In genomic region chr10:18204067-18204466, GRCm38 (mm10) we compare ENCODE assay signal across 18 mouse cellular contexts. TPM values are rescaled to one million over a fixed set of nuclear protein-coding genes. Genes with fewer than 3 reads are reported as not detected.
A peak's percentile ranks its signal among the peaks of the same experiment; 100 is the strongest.
DNase-seq lines count a peak whose midpoint lies in the region; ATAC-seq and TF ChIP-seq lines count a peak whose summit lies in the region.
"Had no signal": no experiment of that assay in that cellular context is flagged by ENCODE, and none has a peak within 500 bp of the region (broad histone marks: within the 10 kb centered on the region; RNA-seq: fewer than 3 reads in every experiment).

No protein-coding gene starts in this region.

- no peaks in the 10 kb centered on the region for H3K9me3 ChIP-seq in lung, embryonic 14.5 days (ENCODE audit: low read depth, low read length)
- H3K9me3 ChIP-seq in embryonic facial prominence, embryonic 11.5 days (replicated peaks; ENCODE audit: control insufficient read depth, low read length): no peaks in the 10 kb centered on the region
- H3K9me3 ChIP-seq in limb, embryonic 11.5 days (ENCODE audit: control insufficient read depth, low read length): no peaks in the 10 kb centered on the region
- no peaks in the 10 kb centered on the region for H3K9me3 ChIP-seq in midbrain, embryonic 11.5 days (ENCODE audit: control insufficient read depth, low read length)
- H3K9me3 ChIP-seq: embryonic facial prominence, embryonic 15.5 days; forebrain, embryonic 13.5 days; limb, embryonic 15.5 days; midbrain, embryonic 12.5 days had no signal

- DNase-seq in cerebellum, postnatal 10 days: peak; percentile 27 to 38
- DNase-seq in lung, embryonic 14.5 days: peak; percentile 51
- no peak for DNase-seq in lung, postnatal 14 days
- DNase-seq in embryonic facial prominence, embryonic 11.5 days (ENCODE audit: low spot score): peak; percentile 33
- DNase-seq in limb, embryonic 11.5 days (ENCODE audit: low spot score): peak; percentile 49
- DNase-seq in midbrain, embryonic 11.5 days (ENCODE audit: low spot score, missing footprints): no peak
- no peak for DNase-seq in thymus, postnatal 25 days
- DNase-seq: adrenal gland, postnatal 14 days; cerebellum, adult 9-11 months; layer of hippocampus, postnatal 36 days had no signal

- no peak for TF ChIP-seq CTCF in lung, embryonic 14.5 days (IDR thresholded peaks at IDR 0.05; ENCODE audit: low read depth)

- WGBS in lung, embryonic 14.5 days: 20% methylated on average over 7 of the region's 7 CpGs
- WGBS in embryonic facial prominence, embryonic 11.5 days: 11% methylated on average over 7 of the region's 7 CpGs
- WGBS in limb, embryonic 11.5 days: 5% methylated on average over 7 of the region's 7 CpGs
- WGBS in midbrain, embryonic 11.5 days: 5% methylated on average over 7 of the region's 7 CpGs

- H3K27ac ChIP-seq in lung, embryonic 14.5 days (ENCODE audit: low read depth): no peak overlapping the region
- no peak overlapping the region for H3K27ac ChIP-seq in embryonic facial prominence, embryonic 11.5 days (replicated peaks; ENCODE audit: low read depth, low read length)
- no peak overlapping the region for H3K27ac ChIP-seq in limb, embryonic 11.5 days (replicated peaks; ENCODE audit: low read depth, low read length)
- H3K27ac ChIP-seq in midbrain, embryonic 11.5 days (ENCODE audit: low read depth, low read length): no peak overlapping the region
- H3K27ac ChIP-seq: embryonic facial prominence, embryonic 15.5 days; forebrain, embryonic 13.5 days; limb, embryonic 15.5 days; midbrain, embryonic 12.5 days had no signal

- no peaks in the 10 kb centered on the region for H3K4me1 ChIP-seq in lung, embryonic 14.5 days (ENCODE audit: insufficient read depth)
- H3K4me1 ChIP-seq in embryonic facial prominence, embryonic 11.5 days (ENCODE audit: control insufficient read depth, insufficient read depth, low read length): no peaks in the 10 kb centered on the region
- H3K4me1 ChIP-seq in limb, embryonic 11.5 days (ENCODE audit: control insufficient read depth, insufficient read depth, low read length): 0 out of 2 replicates have a peak, but pooled peaks cover 2% of the 10 kb centered on the region
- peaks cover 2% of the 10 kb centered on the region; the same call in 1 of the 2 replicates for H3K4me1 ChIP-seq in midbrain, embryonic 11.5 days (ENCODE audit: control insufficient read depth, insufficient read depth, low read length)
- H3K4me1 ChIP-seq: embryonic facial prominence, embryonic 15.5 days; forebrain, embryonic 13.5 days; limb, embryonic 15.5 days had no signal

- no peak overlapping the region for H3K4me3 ChIP-seq in lung, embryonic 14.5 days (ENCODE audit: low read depth, low read length)
- no peak overlapping the region for H3K4me3 ChIP-seq in embryonic facial prominence, embryonic 11.5 days (ENCODE audit: low read depth, low read length)
- H3K4me3 ChIP-seq in limb, embryonic 11.5 days (ENCODE audit: low read depth, low read length): no peak overlapping the region
- H3K4me3 ChIP-seq in midbrain, embryonic 11.5 days (ENCODE audit: low read depth, low read length): no peak overlapping the region
- H3K4me3 ChIP-seq: embryonic facial prominence, embryonic 15.5 days; forebrain, embryonic 13.5 days; limb, embryonic 15.5 days; midbrain, embryonic 12.5 days; myocyte had no signal

- H3K27me3 ChIP-seq in lung, embryonic 14.5 days (ENCODE audit: insufficient read depth, low read length): no peaks in the 10 kb centered on the region
- H3K27me3 ChIP-seq in embryonic facial prominence, embryonic 11.5 days (ENCODE audit: control insufficient read depth, insufficient read depth, low read length): no peaks in the 10 kb centered on the region
- no peaks in the 10 kb centered on the region for H3K27me3 ChIP-seq in limb, embryonic 11.5 days (ENCODE audit: control insufficient read depth, insufficient read depth, low read length)
- no peaks in the 10 kb centered on the region for H3K27me3 ChIP-seq in midbrain, embryonic 11.5 days (ENCODE audit: control insufficient read depth, insufficient read depth, low read length)
- H3K27me3 ChIP-seq: CH12.LX; embryonic facial prominence, embryonic 15.5 days; forebrain, embryonic 13.5 days; limb, embryonic 15.5 days had no signal

- no peak overlapping the region for H3K4me2 ChIP-seq in lung, embryonic 14.5 days
- no peak overlapping the region for H3K4me2 ChIP-seq in embryonic facial prominence, embryonic 11.5 days (ENCODE audit: low read depth, low read length)
- H3K4me2 ChIP-seq in limb, embryonic 11.5 days (ENCODE audit: low read depth, severe bottlenecking): no peak overlapping the region
- H3K4me2 ChIP-seq in midbrain, embryonic 11.5 days: no peak overlapping the region
- H3K4me2 ChIP-seq: embryonic facial prominence, embryonic 15.5 days; forebrain, embryonic 13.5 days; limb, embryonic 15.5 days; midbrain, embryonic 12.5 days had no signal

- no peak for ATAC-seq in cerebellum, adult (ENCODE audit: insufficient number of reproducible peaks, low FRiP score, low TSS enrichment)
- ATAC-seq in lung, embryonic 14.5 days (ENCODE audit: insufficient read depth): no peak
- no peak for ATAC-seq in embryonic facial prominence, embryonic 11.5 days (replicated peaks; ENCODE audit: insufficient number of reproducible peaks, low FRiP score, low TSS enrichment, low read depth)
- ATAC-seq in limb, embryonic 11.5 days (ENCODE audit: insufficient number of reproducible peaks, low FRiP score, low TSS enrichment, low read depth): no peak
- no peak for ATAC-seq in midbrain, embryonic 11.5 days (ENCODE audit: low FRiP score)
- ATAC-seq: forebrain, embryonic 13.5 days; lung, postnatal 0 days had no signal

- no peak overlapping the region for H3K9ac ChIP-seq in lung, embryonic 14.5 days
- H3K9ac ChIP-seq in embryonic facial prominence, embryonic 11.5 days (replicated peaks; ENCODE audit: low read length): no peak overlapping the region
- no peak overlapping the region for H3K9ac ChIP-seq in limb, embryonic 11.5 days (ENCODE audit: low read length)
- H3K9ac ChIP-seq in midbrain, embryonic 11.5 days (ENCODE audit: low read length): no peak overlapping the region
- H3K9ac ChIP-seq: embryonic facial prominence, embryonic 15.5 days; forebrain, embryonic 13.5 days; limb, embryonic 15.5 days; midbrain, embryonic 12.5 days had no signal

- H3K36me3 ChIP-seq in lung, embryonic 14.5 days (ENCODE audit: insufficient read depth): no peaks in the 10 kb centered on the region
- no peaks in the 10 kb centered on the region for H3K36me3 ChIP-seq in embryonic facial prominence, embryonic 11.5 days (replicated peaks; ENCODE audit: control insufficient read depth, insufficient read depth, low read depth, low read length)
- no peaks in the 10 kb centered on the region for H3K36me3 ChIP-seq in limb, embryonic 11.5 days (ENCODE audit: control insufficient read depth, insufficient read depth, low read length)
- no peaks in the 10 kb centered on the region for H3K36me3 ChIP-seq in midbrain, embryonic 11.5 days (ENCODE audit: control insufficient read depth, insufficient read depth, low read length)
- H3K36me3 ChIP-seq: embryonic facial prominence, embryonic 15.5 days; limb, embryonic 15.5 days; midbrain, embryonic 12.5 days had no signal

RNA-seq across cellular contexts. Expression of gene Ect2l, which starts 6.6 kb away (rescaled TPM):
- not detected in 2 replicates for polyA plus RNA-seq in lung, embryonic 14.5 days (2014; fragmentation: Nextera tagmentation; extraction: Ambion mirVana)
- 0.29 and 0.87 TPM in 2 replicates for polyA plus RNA-seq in embryonic facial prominence, embryonic 11.5 days (2014; fragmentation: Nextera tagmentation; extraction: Ambion mirVana)
- 0.44 and 1.3 TPM in 2 replicates for polyA plus RNA-seq in limb, embryonic 11.5 days (2014; fragmentation: Nextera tagmentation; extraction: Ambion mirVana)
- 0.22 TPM in 2 replicates for polyA plus RNA-seq in midbrain, embryonic 11.5 days (2014; fragmentation: Nextera tagmentation; extraction: Ambion mirVana)

RNA-seq across cellular contexts. Expression of gene Ccdc28a, which starts 30.7 kb away (rescaled TPM):
- polyA plus RNA-seq in lung, embryonic 14.5 days (2014; fragmentation: Nextera tagmentation; extraction: Ambion mirVana): 6.7 and 9.2 TPM in 2 replicates
- polyA plus RNA-seq in embryonic facial prominence, embryonic 11.5 days (2014; fragmentation: Nextera tagmentation; extraction: Ambion mirVana): 10.3 and 10.8 TPM in 2 replicates
- polyA plus RNA-seq in limb, embryonic 11.5 days (2014; fragmentation: Nextera tagmentation; extraction: Ambion mirVana): 9.2 and 10.2 TPM in 2 replicates
- polyA plus RNA-seq in midbrain, embryonic 11.5 days (2014; fragmentation: Nextera tagmentation; extraction: Ambion mirVana): 6.4 and 7.0 TPM in 2 replicates

Comparison
In these comparisons a context has a peak if more than half of its experiments do, and no peak if none do; other contexts are left out.
1. DNase-seq: peak in cerebellum, postnatal 10 days (2 of 2), lung, embryonic 14.5 days (single experiment), embryonic facial prominence, embryonic 11.5 days (single experiment) and limb, embryonic 11.5 days (single experiment); none in lung, postnatal 14 days (single experiment), midbrain, embryonic 11.5 days (single experiment) and thymus, postnatal 25 days (single experiment).